Comparison of ENCODE assay signal across 17 mouse cellular contexts in genomic region chr17:79068581-79068980, GRCm38 (mm10). TPM values are rescaled to one million over a fixed set of nuclear protein-coding genes. Genes with fewer than 3 reads are reported as not detected.
A peak's percentile ranks its signal among the peaks of the same experiment; 100 is the strongest.
DNase-seq lines count a peak whose midpoint lies in the region; ATAC-seq and TF ChIP-seq lines count a peak whose summit lies in the region.
"Had no signal": no experiment of that assay in that cellular context is flagged by ENCODE, and none has a peak within 500 bp of the region (broad histone marks: within the 10 kb centered on the region; RNA-seq: fewer than 3 reads in every experiment).

No protein-coding gene starts in this region.

- H3K27ac ChIP-seq in liver, embryonic 11.5 days (ENCODE audit: low read depth, low read length) = 0 out of 2 replicates have a peak overlapping the region, but pooled peaks have one; percentile 3
- H3K27ac ChIP-seq in embryonic facial prominence, embryonic 15.5 days (replicated peaks) = peak overlapping the region; percentile 73
- peak overlapping the region; percentile 72 for H3K27ac ChIP-seq in limb, embryonic 14.5 days (replicated peaks; ENCODE audit: low read depth, low read length)
- peak overlapping the region; percentile 70 for H3K27ac ChIP-seq in stomach, postnatal 0 days (replicated peaks)
- H3K27ac ChIP-seq: forebrain, embryonic 13.5 days; kidney, embryonic 15.5 days had no signal

- H3K4me2 ChIP-seq in liver, embryonic 11.5 days = no peak overlapping the region
- no peak overlapping the region; the same call in 1 of the 2 replicates for H3K4me2 ChIP-seq in embryonic facial prominence, embryonic 15.5 days (replicated peaks)
- H3K4me2 ChIP-seq in limb, embryonic 14.5 days (replicated peaks; ENCODE audit: low read depth, low read length, severe bottlenecking) = 0 out of 2 replicates have a peak overlapping the region, but pooled peaks have one; percentile 13
- no peak overlapping the region for H3K4me2 ChIP-seq in stomach, postnatal 0 days (replicated peaks; ENCODE audit: low read depth)
- H3K4me2 ChIP-seq: forebrain, embryonic 13.5 days; kidney, embryonic 15.5 days; lung, embryonic 14.5 days had no signal

- TF ChIP-seq EP300 in stomach, postnatal 0 days (optimal IDR thresholded peaks at IDR 0.05) = no peak

- no peak for TF ChIP-seq POLR2A in limb, embryonic 14.5 days (IDR thresholded peaks at IDR 0.05; ENCODE audit: borderline replicate concordance, extremely low read depth, insufficient read depth, insufficient read length)

- no peaks in the 10 kb centered on the region for H3K36me3 ChIP-seq in liver, embryonic 11.5 days (ENCODE audit: control insufficient read depth, insufficient read depth, low read length)
- H3K36me3 ChIP-seq in embryonic facial prominence, embryonic 15.5 days = no peaks in the 10 kb centered on the region
- H3K36me3 ChIP-seq in limb, embryonic 14.5 days (ENCODE audit: control insufficient read depth, insufficient read depth, low read length) = no peaks in the 10 kb centered on the region
- H3K36me3 ChIP-seq in stomach, postnatal 0 days (ENCODE audit: control insufficient read depth, insufficient read depth, low read length) = no peaks in the 10 kb centered on the region
- H3K36me3 ChIP-seq: heart, embryonic 10.5 days; kidney, embryonic 15.5 days had no signal

- H3K4me1 ChIP-seq in liver, embryonic 11.5 days (replicated peaks; ENCODE audit: control insufficient read depth, insufficient read depth, low read length) = no peaks in the 10 kb centered on the region
- peaks cover 12% of the 10 kb centered on the region for H3K4me1 ChIP-seq in embryonic facial prominence, embryonic 15.5 days
- peaks cover 8% of the 10 kb centered on the region; the same call in 1 of the 2 replicates for H3K4me1 ChIP-seq in limb, embryonic 14.5 days (ENCODE audit: control insufficient read depth, insufficient read depth, low read length)
- no peaks in the 10 kb centered on the region for H3K4me1 ChIP-seq in stomach, postnatal 0 days (replicated peaks; ENCODE audit: control insufficient read depth, insufficient read depth)
- H3K4me1 ChIP-seq: heart, embryonic 10.5 days; kidney, embryonic 15.5 days; megakaryocyte, embryonic 14.5 days had no signal

- H3K9ac ChIP-seq in liver, embryonic 11.5 days (ENCODE audit: low read depth, low read length) = no peak overlapping the region
- no peak overlapping the region for H3K9ac ChIP-seq in embryonic facial prominence, embryonic 15.5 days
- no peak overlapping the region for H3K9ac ChIP-seq in limb, embryonic 14.5 days (ENCODE audit: low read depth, low read length, severe bottlenecking)
- H3K9ac ChIP-seq in stomach, postnatal 0 days (ENCODE audit: low read length) = no peak overlapping the region
- H3K9ac ChIP-seq: forebrain, embryonic 13.5 days; kidney, embryonic 15.5 days; lung, embryonic 14.5 days had no signal

- 78% methylated on average over 7 of the region's 7 CpGs for WGBS in liver, embryonic 11.5 days
- 36% methylated on average over 7 of the region's 7 CpGs for WGBS in embryonic facial prominence, embryonic 15.5 days
- 46% methylated on average over 7 of the region's 7 CpGs for WGBS in limb, embryonic 14.5 days
- 54% methylated on average over 7 of the region's 7 CpGs for WGBS in stomach, postnatal 0 days

- no peak for TF ChIP-seq CTCF in stomach, postnatal 0 days (IDR thresholded peaks at IDR 0.05; ENCODE audit: low read depth)

- no peak for ATAC-seq in liver, embryonic 11.5 days (replicated peaks; ENCODE audit: low FRiP score)
- no peak for ATAC-seq in embryonic facial prominence, embryonic 15.5 days (ENCODE audit: insufficient number of reproducible peaks, low FRiP score, low TSS enrichment, low read depth)
- peak; percentile 50 for ATAC-seq in limb, embryonic 14.5 days (ENCODE audit: low FRiP score, low read depth)
- no peak for ATAC-seq in stomach, postnatal 0 days (ENCODE audit: low FRiP score, low TSS enrichment)
- no peak for ATAC-seq in granulocyte monocyte progenitor cell, adult 5-6 weeks (replicated peaks; ENCODE audit: poor library complexity, severe bottlenecking)
- ATAC-seq: forebrain, embryonic 13.5 days had no signal

- H3K27me3 ChIP-seq in liver, embryonic 11.5 days (replicated peaks; ENCODE audit: control insufficient read depth, insufficient read depth, low read length) = no peaks in the 10 kb centered on the region
- H3K27me3 ChIP-seq in embryonic facial prominence, embryonic 15.5 days = no peaks in the 10 kb centered on the region
- no peaks in the 10 kb centered on the region for H3K27me3 ChIP-seq in limb, embryonic 14.5 days (ENCODE audit: control insufficient read depth, insufficient read depth, low read length)
- no peaks in the 10 kb centered on the region for H3K27me3 ChIP-seq in stomach, postnatal 0 days (ENCODE audit: control insufficient read depth, insufficient read depth, low read length)
- H3K27me3 ChIP-seq: CH12.LX; forebrain, embryonic 13.5 days; kidney, embryonic 15.5 days; megakaryocyte, embryonic 14.5 days had no signal

- no peak overlapping the region for H3K4me3 ChIP-seq in liver, embryonic 11.5 days (ENCODE audit: low read depth, low read length)
- no peak overlapping the region; the same call in 1 of the 2 replicates for H3K4me3 ChIP-seq in embryonic facial prominence, embryonic 15.5 days (replicated peaks)
- H3K4me3 ChIP-seq in limb, embryonic 14.5 days (replicated peaks; ENCODE audit: low read length) = no peak overlapping the region
- no peak overlapping the region for H3K4me3 ChIP-seq in stomach, postnatal 0 days (ENCODE audit: low read depth, low read length)
- H3K4me3 ChIP-seq: forebrain, embryonic 13.5 days; heart, embryonic 10.5 days; kidney, embryonic 15.5 days; megakaryocyte, embryonic 14.5 days; myocyte had no signal

- DNase-seq in liver, embryonic 11.5 days (ENCODE audit: low spot score) = no peak
- no peak for DNase-seq in liver
- peak; percentile 64 for DNase-seq in limb, embryonic 14.5 days (ENCODE audit: low spot score)
- DNase-seq in stomach, postnatal 0 days (ENCODE audit: low spot score) = no peak
- no peak for DNase-seq in layer of hippocampus, adult 9-10 months (ENCODE audit: low spot score)
- DNase-seq: cerebellum, adult 11 months; right cerebral cortex, postnatal 4 days; thymus, postnatal 25 days had no signal

- H3K9me3 ChIP-seq in liver, embryonic 11.5 days (ENCODE audit: control insufficient read depth, low read length) = no peaks in the 10 kb centered on the region
- H3K9me3 ChIP-seq in embryonic facial prominence, embryonic 15.5 days (replicated peaks) = no peaks in the 10 kb centered on the region
- H3K9me3 ChIP-seq in limb, embryonic 14.5 days (ENCODE audit: control insufficient read depth, low read length) = no peaks in the 10 kb centered on the region
- no peaks in the 10 kb centered on the region for H3K9me3 ChIP-seq in stomach, postnatal 0 days (ENCODE audit: control insufficient read depth, low read length)
- H3K9me3 ChIP-seq: forebrain, embryonic 13.5 days; heart, embryonic 10.5 days; kidney, embryonic 15.5 days; megakaryocyte, embryonic 14.5 days had no signal

RNA-seq across cellular contexts. Expression of gene Qpct, which starts 16.9 kb away (rescaled TPM):
- polyA plus RNA-seq in liver, embryonic 11.5 days (2014; fragmentation: Nextera tagmentation; extraction: Ambion mirVana) = 7.5 and 10.3 TPM in 2 replicates
- polyA plus RNA-seq in embryonic facial prominence, embryonic 15.5 days (2015; fragmentation: Nextera tagmentation; extraction: Ambion mirVana) = 13.7 and 15.9 TPM in 2 replicates
- polyA plus RNA-seq in limb, embryonic 14.5 days (2012; rRNA removed) = 5.1 and 5.9 TPM in 2 replicates
- 8.6 and 8.8 TPM in 2 replicates for polyA plus RNA-seq in limb, embryonic 14.5 days (2014; fragmentation: Nextera tagmentation; extraction: Ambion mirVana)
- polyA plus RNA-seq in stomach, postnatal 0 days (2015; fragmentation: Nextera tagmentation; extraction: Ambion mirVana) = 23.6 and 23.7 TPM in 2 replicates
- 1.1 and 4.3 TPM in 2 replicates for total RNA-seq in granulocyte monocyte progenitor cell, adult 5-6 weeks (2014; fragmentation: Nextera tagmentation)
- total RNA-seq in granulocyte monocyte progenitor cell, adult 5-6 weeks (2017) = 0.21 and 1.6 TPM in 2 replicates
- total RNA-seq: CH12.LX had no signal

RNA-seq across cellular contexts. Expression of gene Prkd3, which starts 48.0 kb away (rescaled TPM):
- 21.8 and 24.8 TPM in 2 replicates for polyA plus RNA-seq in liver, embryonic 11.5 days (2014; fragmentation: Nextera tagmentation; extraction: Ambion mirVana)
- polyA plus RNA-seq in embryonic facial prominence, embryonic 15.5 days (2015; fragmentation: Nextera tagmentation; extraction: Ambion mirVana) = 34.4 and 36.0 TPM in 2 replicates
- 35.5 and 38.5 TPM in 2 replicates for polyA plus RNA-seq in limb, embryonic 14.5 days (2012; rRNA removed)
- polyA plus RNA-seq in limb, embryonic 14.5 days (2014; fragmentation: Nextera tagmentation; extraction: Ambion mirVana) = 43.2 and 48.2 TPM in 2 replicates
- 10.8 and 11.4 TPM in 2 replicates for polyA plus RNA-seq in stomach, postnatal 0 days (2015; fragmentation: Nextera tagmentation; extraction: Ambion mirVana)
- 44.2 and 52.7 TPM in 2 replicates for total RNA-seq in granulocyte monocyte progenitor cell, adult 5-6 weeks (2014; fragmentation: Nextera tagmentation)
- total RNA-seq in granulocyte monocyte progenitor cell, adult 5-6 weeks (2017) = 49.8 and 51.1 TPM in 2 replicates
- total RNA-seq: CH12.LX had no signal

Comparison
In these comparisons a context has a peak if more than half of its experiments do, and no peak if none do; other contexts are left out.
1. H3K27ac ChIP-seq: peak in every context shown above with its lines; median percentile 73 in embryonic facial prominence, embryonic 15.5 days; 72 in limb, embryonic 14.5 days; 70 in stomach, postnatal 0 days; 3 in liver, embryonic 11.5 days.